Mouse (Mus musculus): Measurements from ENCODE around the gene Smarcc2. TPM values are rescaled to one million over a fixed set of nuclear protein-coding genes. Genes with fewer than 3 reads are reported as not detected.

The Smarcc2 gene
- polyA plus RNA-seq, 1 experiment from 2014 or later = 106 TPM

DNA sequence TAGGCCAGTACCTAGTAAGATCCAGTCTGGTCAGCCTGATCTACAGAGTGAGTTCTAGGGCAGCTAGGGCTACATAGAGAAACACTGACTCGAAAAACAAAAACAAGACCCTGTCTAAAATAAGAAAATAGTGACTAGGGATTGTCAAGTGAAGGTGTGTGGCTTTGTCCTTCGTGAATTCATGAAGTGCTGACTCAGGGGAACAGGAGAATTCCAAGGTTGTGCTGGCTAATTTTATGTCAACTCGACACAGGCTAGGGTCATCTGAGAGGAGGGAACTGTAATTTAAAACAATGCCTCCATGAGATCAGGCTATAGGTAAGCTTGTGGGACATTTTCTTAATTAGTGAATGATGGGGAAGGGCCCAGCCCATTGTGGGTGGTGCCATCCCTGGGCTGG lies 4.6 kb upstream of the Smarcc2 start:
- Histone ChIP-seq H3K9me3 (no peaks in the 10 kb centered on the region), H3K36me3 (no peaks in the 10 kb centered on the region), H3K27me3 (ENCODE audit: insufficient read depth, poor library complexity, severe bottlenecking) (peaks cover 12% of the 10 kb centered on the region; the same call in 1 of the 2 replicates), H3K27ac (no peak overlapping the region), H3K4me3 (no peak overlapping the region), H3K4me1 (replicated peaks) (no peaks in the 10 kb centered on the region; the same call in 1 of the 2 replicates)
- no peak for DNase-seq (ENCODE audit: low spot score)
- 83% methylated on average over 3 of the region's 3 CpGs for WGBS

DNA sequence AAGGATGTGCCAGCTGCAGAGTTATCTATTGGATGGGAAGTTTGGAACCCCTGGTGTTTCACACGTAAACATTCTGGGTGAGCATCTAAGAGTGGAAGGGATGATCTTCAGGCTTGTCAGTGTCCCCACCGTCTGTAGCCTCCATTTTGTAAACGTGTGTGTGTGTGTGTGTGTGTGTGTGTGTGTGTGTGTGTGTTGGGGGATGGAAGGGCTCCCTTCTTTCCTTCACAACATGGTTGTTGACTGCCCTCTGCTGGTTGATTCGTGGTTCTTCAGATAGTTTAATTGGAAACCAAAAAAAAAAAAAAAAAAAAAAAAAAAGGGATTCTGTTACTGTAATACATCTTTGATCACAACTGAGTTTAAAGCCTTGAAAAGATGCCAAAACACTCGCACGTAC lies 3.8 kb upstream of the Smarcc2 start:
- Histone ChIP-seq H3K4me3 (0 out of 2 replicates have a peak overlapping the region, but pooled peaks have one; percentile 9), H3K9me3 (no peaks in the 10 kb centered on the region), H3K36me3 (no peaks in the 10 kb centered on the region), H3K27ac (0 out of 2 replicates have a peak overlapping the region, but pooled peaks have one; percentile 20), H3K27me3 (ENCODE audit: insufficient read depth, poor library complexity, severe bottlenecking) (peaks cover 12% of the 10 kb centered on the region; the same call in 1 of the 2 replicates), H3K4me1 (replicated peaks) (peaks cover 6% of the 10 kb centered on the region)
- WGBS = 4% methylated on average over 6 of the region's 6 CpGs
- peak; percentile 77 for DNase-seq (ENCODE audit: low spot score)

DNA sequence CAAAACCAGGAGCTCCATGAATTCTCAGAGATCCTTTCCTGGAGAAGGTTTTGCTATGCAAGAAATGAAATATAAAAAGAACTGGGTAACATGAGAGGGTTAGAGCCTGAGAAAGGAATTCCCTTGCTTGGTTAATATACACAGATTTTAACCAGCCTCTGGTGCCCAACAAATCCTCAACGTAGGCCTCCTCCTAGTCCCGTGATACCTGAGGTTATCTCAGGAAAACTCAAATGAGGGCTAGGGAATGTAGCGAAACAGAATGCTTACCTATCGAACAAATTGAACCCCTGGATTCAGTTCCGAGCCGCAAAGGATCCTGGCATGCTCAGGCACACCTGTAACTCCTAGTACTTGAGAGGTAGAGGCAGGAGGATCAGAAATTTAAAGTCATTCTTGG lies 1.4 kb upstream of the Smarcc2 start:
- Histone ChIP-seq H3K4me3 (no peak overlapping the region), H3K27me3 (ENCODE audit: insufficient read depth, poor library complexity, severe bottlenecking) (peaks cover 21% of the 10 kb centered on the region), H3K9me3 (no peaks in the 10 kb centered on the region), H3K4me1 (replicated peaks) (peaks cover 15% of the 10 kb centered on the region), H3K27ac (no peak overlapping the region), H3K36me3 (peaks cover 18% of the 10 kb centered on the region)
- no peak for DNase-seq (ENCODE audit: low spot score)
- 84% methylated on average over 6 of the region's 6 CpGs for WGBS

DNA sequence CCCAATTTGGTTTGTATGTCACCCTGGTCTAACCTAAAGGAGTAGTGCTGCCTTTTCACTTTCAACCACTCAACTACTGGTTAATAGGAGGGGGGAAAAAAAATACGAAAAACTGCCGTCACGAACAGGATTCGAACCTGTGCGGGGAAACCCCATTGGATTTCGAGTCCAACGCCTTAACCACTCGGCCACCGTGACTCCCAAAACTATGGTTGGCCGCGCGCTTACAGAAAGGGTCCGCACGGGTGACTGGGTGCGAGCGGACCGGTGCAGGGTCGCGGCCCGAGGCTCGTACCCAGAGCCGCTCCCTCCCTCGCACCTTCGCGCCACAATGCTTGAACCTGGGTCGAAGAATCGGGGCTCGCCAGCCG lies 715 bp upstream of the Smarcc2 start:
- peak; percentile 94 for DNase-seq (ENCODE audit: low spot score)
- Histone ChIP-seq H3K4me3 (peak overlapping the region; percentile 95), H3K4me1 (replicated peaks) (peaks cover 15% of the 10 kb centered on the region), H3K27ac (peak overlapping the region; percentile 98), H3K27me3 (ENCODE audit: insufficient read depth, poor library complexity, severe bottlenecking) (peaks cover 27% of the 10 kb centered on the region), H3K9me3 (no peaks in the 10 kb centered on the region), H3K36me3 (peaks cover 25% of the 10 kb centered on the region)
- under 1% methylated on average over 29 of the region's 29 CpGs for WGBS

DNA sequence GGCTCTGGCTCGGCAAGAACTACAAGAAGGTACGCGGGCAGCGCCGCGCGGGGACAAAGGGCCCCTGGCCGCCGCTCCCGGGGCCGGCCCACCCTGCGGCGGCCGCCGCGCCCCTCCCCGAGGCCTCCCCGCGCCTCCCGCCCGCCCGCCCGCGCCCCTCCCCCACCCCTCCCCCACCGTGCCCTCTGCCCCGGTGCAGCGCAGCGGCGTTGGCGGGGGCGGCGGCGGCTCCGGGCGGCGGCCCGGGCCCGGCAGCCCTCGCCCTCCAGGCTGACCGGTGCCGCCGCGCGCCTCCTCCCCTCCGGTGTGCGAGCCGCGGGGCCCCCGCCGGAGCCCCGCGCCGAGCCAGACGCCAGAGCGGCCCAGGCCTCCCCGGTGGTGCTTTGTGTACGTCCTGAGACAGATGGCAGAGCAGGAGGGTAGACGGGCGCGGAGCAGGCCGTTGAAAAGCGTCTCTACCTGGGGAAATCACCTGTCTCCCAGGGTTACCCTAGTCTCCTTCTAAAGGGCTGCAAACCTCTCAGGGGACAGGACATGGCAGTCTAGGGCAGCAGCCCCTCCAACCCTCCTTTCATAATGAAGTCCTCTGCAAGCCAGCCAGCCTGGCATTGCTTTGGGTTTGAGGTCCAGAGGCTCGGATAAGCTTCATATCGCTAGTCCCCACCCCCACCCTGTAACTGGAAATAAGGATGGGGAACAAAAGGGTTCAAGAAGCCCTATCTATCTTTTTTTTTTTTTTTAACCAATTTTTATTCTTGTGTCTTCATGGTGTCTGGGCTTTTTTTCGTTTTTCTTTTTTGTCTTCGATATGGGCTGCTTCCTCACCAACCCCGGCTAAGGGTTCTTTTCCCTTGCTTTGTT lies 591 bp downstream of the Smarcc2 start:
- peak overlapping the region; percentile 95 for H3K4me3 ChIP-seq
- DNase-seq (ENCODE audit: low spot score) = peak; percentile 65
- H3K36me3 ChIP-seq = peaks cover 38% of the 10 kb centered on the region
- peaks cover 35% of the 10 kb centered on the region for H3K27me3 ChIP-seq (ENCODE audit: insufficient read depth, poor library complexity, severe bottlenecking)
- H3K4me1 ChIP-seq (replicated peaks) = peaks cover 15% of the 10 kb centered on the region
- H3K27ac ChIP-seq = peak overlapping the region; percentile 98
- WGBS = 1% methylated on average over 51 of the region's 67 CpGs
- H3K9me3 ChIP-seq = no peaks in the 10 kb centered on the region

DNA sequence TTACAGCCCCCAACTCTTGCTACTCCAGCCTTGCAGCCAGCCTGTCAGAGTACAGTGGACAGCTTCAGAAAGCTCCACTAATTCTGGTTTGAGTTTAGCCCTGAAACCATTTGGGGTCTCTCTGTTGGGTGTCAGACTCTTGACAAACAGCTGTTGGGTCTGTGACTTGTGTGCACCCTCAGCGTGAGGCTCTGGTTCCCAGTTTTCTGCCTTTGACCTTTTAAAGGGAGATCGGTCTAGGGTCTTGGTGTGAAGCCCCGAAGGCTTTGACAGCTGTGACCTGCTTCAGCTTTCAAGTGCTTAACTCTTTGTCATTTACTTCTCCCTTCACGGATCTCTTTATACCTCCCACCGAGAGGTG lies 1.2 kb downstream of the Smarcc2 start:
- DNase-seq (ENCODE audit: low spot score) = peak; percentile 53
- Histone ChIP-seq H3K4me1 (replicated peaks) (peaks cover 15% of the 10 kb centered on the region), H3K4me3 (peak overlapping the region; percentile 95), H3K36me3 (peaks cover 44% of the 10 kb centered on the region), H3K9me3 (no peaks in the 10 kb centered on the region), H3K27ac (peak overlapping the region; percentile 98), H3K27me3 (ENCODE audit: insufficient read depth, poor library complexity, severe bottlenecking) (peaks cover 35% of the 10 kb centered on the region)
- WGBS = under 1% methylated on average over 5 of the region's 5 CpGs

DNA sequence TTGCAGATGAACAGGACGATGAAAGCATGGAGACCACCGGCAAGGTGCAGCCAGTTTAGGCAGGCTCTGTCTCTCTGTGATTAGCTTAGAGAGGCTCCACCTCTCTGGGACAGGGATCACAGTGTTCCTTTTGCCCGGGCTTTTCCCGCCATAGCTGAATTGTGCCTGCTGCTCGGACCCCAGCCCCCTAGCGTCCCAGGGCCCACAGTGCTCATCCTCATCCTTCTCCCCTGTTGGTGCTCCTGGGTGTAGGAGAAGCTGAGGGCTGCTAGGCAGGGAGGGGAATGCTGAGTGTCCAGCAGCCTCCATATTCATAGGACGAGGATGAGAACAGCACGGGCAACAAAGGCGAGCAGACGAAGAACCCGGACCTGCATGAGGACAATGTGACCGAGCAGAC lies 15.3 kb downstream of the Smarcc2 start:
- Histone ChIP-seq H3K36me3 (peaks cover 100% of the 10 kb centered on the region), H3K27me3 (ENCODE audit: insufficient read depth, poor library complexity, severe bottlenecking) (no peaks in the 10 kb centered on the region), H3K9me3 (no peaks in the 10 kb centered on the region), H3K4me1 (replicated peaks) (no peaks in the 10 kb centered on the region), H3K4me3 (no peak overlapping the region), H3K27ac (no peak overlapping the region)
- 87% methylated on average over 12 of the region's 12 CpGs for WGBS
- no peak for DNase-seq (ENCODE audit: low spot score)

DNA sequence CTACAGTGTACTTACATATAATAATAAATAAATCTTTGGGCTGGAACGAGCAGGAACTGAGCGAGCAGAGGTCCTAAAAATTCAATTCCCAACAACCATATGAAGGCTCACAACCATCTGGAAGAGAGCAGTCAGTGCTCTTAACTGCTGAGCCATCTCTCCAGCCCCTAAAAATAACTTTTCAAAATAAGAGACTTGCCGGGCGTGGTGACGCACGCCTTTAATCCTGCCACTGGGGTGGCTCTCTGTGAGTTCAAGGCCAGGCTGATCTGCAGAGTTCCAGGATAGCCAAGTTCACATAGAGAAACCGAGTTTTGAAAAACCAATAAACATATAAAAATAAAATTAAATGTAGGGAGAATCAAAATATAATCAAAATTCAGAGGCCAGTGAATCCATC lies 27.3 kb downstream of the Smarcc2 start:
- Histone ChIP-seq H3K4me1 (replicated peaks) (peaks cover 6% of the 10 kb centered on the region), H3K9me3 (no peaks in the 10 kb centered on the region), H3K27ac (no peak overlapping the region), H3K27me3 (ENCODE audit: insufficient read depth, poor library complexity, severe bottlenecking) (no peaks in the 10 kb centered on the region), H3K4me3 (no peak overlapping the region), H3K36me3 (peaks cover 99% of the 10 kb centered on the region)
- WGBS = 92% methylated on average over 7 of the region's 7 CpGs
- DNase-seq (ENCODE audit: low spot score) = no peak

DNA sequence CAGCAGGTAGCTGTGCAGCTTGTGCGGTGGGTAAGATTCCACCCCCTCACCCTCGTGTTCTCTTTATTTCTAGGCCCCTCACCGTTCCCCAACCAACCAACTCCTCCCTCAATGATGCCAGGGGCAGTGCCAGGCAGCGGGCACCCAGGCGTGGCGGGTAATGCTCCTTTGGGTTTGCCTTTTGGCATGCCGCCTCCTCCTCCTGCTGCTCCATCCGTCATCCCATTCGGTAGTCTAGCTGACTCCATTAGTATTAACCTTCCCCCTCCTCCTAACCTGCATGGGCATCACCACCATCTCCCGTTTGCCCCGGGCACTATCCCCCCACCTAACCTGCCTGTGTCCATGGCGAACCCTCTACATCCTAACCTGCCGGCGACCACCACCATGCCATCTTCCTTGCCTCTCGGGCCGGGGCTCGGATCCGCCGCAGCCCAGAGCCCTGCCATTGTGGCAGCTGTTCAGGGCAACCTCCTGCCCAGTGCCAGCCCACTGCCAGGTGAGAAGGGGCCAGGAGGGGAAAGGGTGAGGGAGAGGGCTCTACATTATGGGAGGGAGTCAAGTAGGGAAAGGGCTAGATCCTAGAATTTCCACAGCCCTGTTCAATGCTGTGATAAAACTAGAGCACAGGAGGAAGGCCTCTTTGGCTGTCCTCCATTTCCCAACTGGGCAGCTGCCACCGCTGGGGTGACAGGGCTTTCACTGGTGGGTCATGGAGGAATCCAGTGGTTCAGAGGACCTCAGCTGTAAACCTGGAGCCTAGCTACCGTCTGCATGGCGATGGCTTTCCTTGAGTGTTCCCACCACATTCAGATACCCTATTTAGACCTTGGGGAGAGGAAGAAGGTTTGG lies 29.0 kb downstream of the Smarcc2 start:
- WGBS = 92% methylated on average over 22 of the region's 22 CpGs
- H3K36me3 ChIP-seq = peaks cover 94% of the 10 kb centered on the region
- no peaks in the 10 kb centered on the region for H3K27me3 ChIP-seq (ENCODE audit: insufficient read depth, poor library complexity, severe bottlenecking)
- no peak for DNase-seq (ENCODE audit: low spot score)
- H3K4me1 ChIP-seq (replicated peaks) = peaks cover 21% of the 10 kb centered on the region
- H3K9me3 ChIP-seq = no peaks in the 10 kb centered on the region
- no peak overlapping the region for H3K27ac ChIP-seq
- no peak overlapping the region for H3K4me3 ChIP-seq

DNA sequence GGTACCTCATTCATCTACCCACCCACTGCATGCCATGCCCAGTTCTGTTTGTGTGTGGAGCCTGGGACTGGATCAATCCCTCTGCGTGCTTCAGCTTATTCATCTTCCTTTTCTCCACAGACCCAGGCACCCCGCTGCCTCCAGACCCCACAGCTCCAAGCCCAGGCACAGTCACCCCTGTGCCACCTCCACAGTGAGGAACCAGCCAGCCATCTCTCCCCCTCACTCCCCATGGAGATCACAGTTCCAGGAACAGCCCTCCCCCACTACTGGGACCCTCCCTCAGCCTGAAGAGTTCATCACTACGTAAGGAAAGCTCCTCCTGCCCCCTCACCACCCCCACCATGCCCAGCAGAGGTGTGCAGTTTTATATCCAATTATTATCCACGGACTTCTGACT lies 29.7 kb downstream of the Smarcc2 start:
- H3K36me3 ChIP-seq = peaks cover 87% of the 10 kb centered on the region
- H3K27me3 ChIP-seq (ENCODE audit: insufficient read depth, poor library complexity, severe bottlenecking) = no peaks in the 10 kb centered on the region
- H3K27ac ChIP-seq = no peak overlapping the region
- H3K4me3 ChIP-seq = no peak overlapping the region
- 83% methylated on average over 4 of the region's 4 CpGs for WGBS
- peaks cover 21% of the 10 kb centered on the region for H3K4me1 ChIP-seq (replicated peaks)
- DNase-seq (ENCODE audit: low spot score) = no peak
- H3K9me3 ChIP-seq = no peaks in the 10 kb centered on the region

DNA sequence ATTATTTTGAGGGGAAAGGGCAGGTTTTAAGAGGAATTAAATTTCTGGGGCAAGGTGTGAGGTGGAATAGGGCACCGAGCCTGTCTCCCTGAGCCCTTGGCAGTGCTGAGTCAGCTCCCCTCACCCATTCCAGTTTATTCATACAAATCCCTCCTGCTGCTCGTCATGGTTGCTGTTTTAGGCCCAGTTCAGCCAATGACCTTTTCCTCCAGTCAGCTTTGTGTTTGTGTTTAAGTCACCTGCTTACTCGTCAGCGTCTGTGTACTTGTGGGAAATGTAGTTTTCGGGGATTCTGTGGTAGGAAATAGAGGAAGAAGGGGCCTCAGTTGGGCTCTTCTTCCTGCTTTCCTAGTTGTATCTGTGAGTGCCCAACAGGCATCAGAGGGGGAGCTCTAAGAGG lies 30.3 kb downstream of the Smarcc2 start:
- whole genome bisulfite sequencing = 75% methylated on average over 5 of the region's 5 CpGs
- H3K27ac ChIP-seq = no peak overlapping the region
- H3K27me3 ChIP-seq (ENCODE audit: insufficient read depth, poor library complexity, severe bottlenecking) = no peaks in the 10 kb centered on the region
- DNase-seq (ENCODE audit: low spot score) = no peak
- no peaks in the 10 kb centered on the region for H3K9me3 ChIP-seq
- peaks cover 81% of the 10 kb centered on the region for H3K36me3 ChIP-seq
- H3K4me3 ChIP-seq = no peak overlapping the region
- peaks cover 23% of the 10 kb centered on the region for H3K4me1 ChIP-seq (replicated peaks)

DNA sequence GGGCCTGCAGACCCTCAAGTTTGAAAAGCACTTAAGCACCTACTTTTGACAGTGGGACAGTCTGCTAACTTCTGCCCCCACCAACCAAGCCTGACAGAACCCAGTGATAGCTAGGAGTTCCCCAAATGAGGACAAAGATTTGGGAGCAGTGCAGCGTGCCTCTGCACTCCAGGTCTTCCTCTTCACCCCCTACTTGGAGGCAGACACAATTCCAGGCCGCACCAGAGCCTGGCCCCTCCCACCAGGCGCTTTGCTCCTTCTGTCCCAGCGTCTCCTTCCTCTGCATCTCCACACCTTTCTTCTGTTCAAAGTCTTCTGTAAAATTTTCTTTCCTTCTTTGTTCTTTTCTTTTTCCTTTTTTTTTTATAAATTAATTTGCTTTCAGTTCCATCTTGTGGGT lies 30.7 kb downstream of the Smarcc2 start:
- Histone ChIP-seq H3K9me3 (no peaks in the 10 kb centered on the region), H3K27ac (no peak overlapping the region), H3K36me3 (peaks cover 77% of the 10 kb centered on the region), H3K4me1 (replicated peaks) (peaks cover 27% of the 10 kb centered on the region), H3K4me3 (no peak overlapping the region), H3K27me3 (ENCODE audit: insufficient read depth, poor library complexity, severe bottlenecking) (no peaks in the 10 kb centered on the region)
- WGBS = 60% methylated on average over 4 of the region's 4 CpGs
- no peak for DNase-seq (ENCODE audit: low spot score)

DNA sequence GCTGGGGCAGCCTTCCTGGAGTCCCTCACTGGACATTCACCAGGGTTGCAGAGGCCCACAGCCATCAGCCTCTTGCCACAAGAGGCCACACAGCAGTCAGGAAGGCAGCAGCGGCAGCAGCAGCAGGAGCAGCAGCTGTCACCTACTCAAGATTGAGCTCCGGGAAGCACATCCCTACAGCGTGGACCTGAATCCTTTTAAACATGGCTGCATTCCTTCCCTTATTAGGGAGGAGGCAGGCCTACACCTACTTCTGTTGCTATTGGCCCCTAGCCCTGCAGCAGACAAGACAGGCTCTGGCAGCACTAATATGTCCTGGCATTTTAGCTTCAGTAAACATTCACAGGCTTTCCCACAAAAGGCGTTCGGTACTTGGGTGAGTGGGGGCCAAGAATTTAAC lies 31.2 kb downstream of the Smarcc2 start:
- WGBS = 75% methylated on average over 5 of the region's 5 CpGs
- Histone ChIP-seq H3K36me3 (peaks cover 74% of the 10 kb centered on the region), H3K9me3 (no peaks in the 10 kb centered on the region), H3K27ac (no peak overlapping the region), H3K27me3 (ENCODE audit: insufficient read depth, poor library complexity, severe bottlenecking) (no peaks in the 10 kb centered on the region), H3K4me1 (replicated peaks) (peaks cover 31% of the 10 kb centered on the region), H3K4me3 (no peak overlapping the region)
- DNase-seq (ENCODE audit: low spot score) = no peak

All from hindbrain, embryonic 10.5 days (tissue).